Mouse (Mus musculus): ENCODE results near the gene Trim2. TPM values are rescaled to one million over a fixed set of nuclear protein-coding genes. Genes with fewer than 3 reads are reported as not detected.
A peak's percentile ranks its signal among the peaks of the same experiment; 100 is the strongest.

The Trim2 gene
- total RNA-seq, 2 experiments from 2014 or later = 5.1 to 5.8 TPM

- peak; percentile 29 to 49 for DNase-seq
- intact Hi-C loops (cut with DNase I) = no loop called here
Observed at GRCm38 (mm10) chr3:84324967-84325441, 18.3 kb upstream of the Trim2 start.

GRCm38 (mm10) chr3:84324478-84324877 is 17.8 kb upstream of the Trim2 start:
- intact Hi-C loops (cut with DNase I) = no loop called here

GRCm38 (mm10) chr3:84324000-84324399 is 17.3 kb upstream of the Trim2 start:
- intact Hi-C loops (cut with DNase I) = no loop called here
- no peak for DNase-seq

More at GRCm38 (mm10) chr3:84324478-84324877, 17.8 kb upstream of the Trim2 start:
- no peak for DNase-seq

- peak in 1 of 2 experiments; percentile 19 for DNase-seq
- intact Hi-C loops (cut with DNase I) = no loop called here
Observed at GRCm38 (mm10) chr3:84319504-84319903, 12.8 kb upstream of the Trim2 start.

GRCm38 (mm10) chr3:84318865-84319264 is 12.2 kb upstream of the Trim2 start:
- intact Hi-C loops (cut with DNase I) = no loop called here
- DNase-seq = no peak

- intact Hi-C loops (cut with DNase I) = loop anchor here (1.0 kb wide), 1 partner anchor 228 kb away; no protein-coding TSS in a partner anchor
- DNase-seq = peak; percentile 49 to 59
Observed at GRCm38 (mm10) chr3:84314651-84315191, 8.0 kb upstream of the Trim2 start.

- intact Hi-C loops (cut with DNase I) = loop anchor here (1.0 to 2.0 kb wide), 2 partner anchors 139 to 367 kb away; no protein-coding TSS in a partner anchor
- DNase-seq = no peak
Observed at GRCm38 (mm10) chr3:84313801-84314541, 7.3 kb upstream of the Trim2 start.

GRCm38 (mm10) chr3:84313003-84313800 is 6.5 kb upstream of the Trim2 start:
- peak; percentile 48 to 69 for DNase-seq
- intact Hi-C loops (cut with DNase I) = loop anchor here (1.0 to 2.0 kb wide), 2 partner anchors 138 to 366 kb away; no protein-coding TSS in a partner anchor

GRCm38 (mm10) chr3:84312326-84312725 is 5.6 kb upstream of the Trim2 start:
- intact Hi-C loops (cut with DNase I) = loop anchor here (2.0 kb wide), 1 partner anchor 366 kb away; no protein-coding TSS in a partner anchor
- no peak for DNase-seq

- intact Hi-C loops (cut with DNase I) = no loop called here
- no peak for DNase-seq
Observed at GRCm38 (mm10) chr3:84307516-84307915, 839 bp upstream of the Trim2 start.

- intact Hi-C loops (cut with DNase I) = no loop called here
- DNase-seq = no peak
Observed at GRCm38 (mm10) chr3:84305722-84306510, 761 bp downstream of the Trim2 start.

GRCm38 (mm10) chr3:84305010-84305692 is 1.5 kb downstream of the Trim2 start:
- intact Hi-C loops (cut with DNase I) = no loop called here
- no peak for DNase-seq

GRCm38 (mm10) chr3:84304339-84305009 is 2.2 kb downstream of the Trim2 start:
- peak; percentile 23 to 30 for DNase-seq
- intact Hi-C loops (cut with DNase I) = no loop called here

- DNase-seq = no peak
Observed at GRCm38 (mm10) chr3:84303395-84303949, 3.2 kb downstream of the Trim2 start.

GRCm38 (mm10) chr3:84302273-84302672 is 4.4 kb downstream of the Trim2 start:
- DNase-seq = peak in 1 of 2 experiments; percentile 38
- intact Hi-C loops (cut with DNase I) = loop anchor here (2.0 kb wide), 1 partner anchor 127 kb away; the partner anchor contains the start of gene Gm6525

More at GRCm38 (mm10) chr3:84303395-84303949, 3.2 kb downstream of the Trim2 start:
- intact Hi-C loops (cut with DNase I) = loop anchor here (2.0 kb wide), 1 partner anchor 129 kb away; the partner anchor contains the start of gene Gm6525

GRCm38 (mm10) chr3:84301674-84302073 is 5.0 kb downstream of the Trim2 start:
- intact Hi-C loops (cut with DNase I) = loop anchor here (2.0 kb wide), 1 partner anchor 127 kb away; the partner anchor contains the start of gene Gm6525
- no peak for DNase-seq

GRCm38 (mm10) chr3:84298186-84298585 is 8.5 kb downstream of the Trim2 start:
- no peak for DNase-seq
- intact Hi-C loops (cut with DNase I) = no loop called here

GRCm38 (mm10) chr3:84296676-84297075 is 10.0 kb downstream of the Trim2 start:
- no peak for DNase-seq

More at GRCm38 (mm10) chr3:84296676-84297075, 10.0 kb downstream of the Trim2 start:
- intact Hi-C loops (cut with DNase I) = no loop called here

Data from heart, postnatal 36 days (tissue).